Comparison of ENCODE assay signal across 25 mouse cellular contexts in genomic region chr6:67193591-67193990, GRCm38 (mm10).
"Had no signal": no experiment of that assay in that cellular context is flagged by ENCODE, and none has a peak within 500 bp of the region (broad histone marks: within the 10 kb centered on the region; RNA-seq: fewer than 3 reads in every experiment).

No protein-coding gene starts in this region.

- H3K36me3 ChIP-seq: heart, embryonic 10.5 days; heart, embryonic 12.5 days; hindbrain, embryonic 10.5 days; hindbrain, embryonic 12.5 days; intestine, embryonic 15.5 days; limb, embryonic 10.5 days; limb, embryonic 12.5 days had no signal

- H3K4me3 ChIP-seq: gastrocnemius, adult 2 months; heart, adult 2 months; heart, embryonic 10.5 days; heart, embryonic 12.5 days; hindbrain, embryonic 10.5 days; hindbrain, embryonic 12.5 days; intestine, embryonic 15.5 days; layer of hippocampus, adult 2 months; left cerebral cortex, adult 2 months; limb, embryonic 10.5 days; limb, embryonic 12.5 days had no signal

- H3K4me2 ChIP-seq: heart, embryonic 12.5 days; hindbrain, embryonic 12.5 days; hindbrain, embryonic 14.5 days; intestine, embryonic 15.5 days; limb, embryonic 12.5 days had no signal

- H3K9me3 ChIP-seq: heart, embryonic 10.5 days; heart, embryonic 12.5 days; hindbrain, embryonic 10.5 days; hindbrain, embryonic 12.5 days; intestine, embryonic 15.5 days; limb, embryonic 10.5 days; limb, embryonic 12.5 days had no signal

- H3K27ac ChIP-seq: gastrocnemius, adult 2 months; heart, adult 2 months; heart, embryonic 10.5 days; hindbrain, embryonic 10.5 days; hindbrain, embryonic 12.5 days; hindbrain, embryonic 14.5 days; intestine, embryonic 15.5 days; layer of hippocampus, adult 2 months; left cerebral cortex, adult 2 months; limb, embryonic 10.5 days; limb, embryonic 12.5 days had no signal

- H3K27me3 ChIP-seq: heart, embryonic 12.5 days; hindbrain, embryonic 12.5 days; intestine, embryonic 15.5 days; limb, embryonic 12.5 days had no signal

- ATAC-seq: hindbrain, embryonic 16.5 days; inflammation-experienced regulatory T-cells, adult 6 months; intestine, embryonic 15.5 days; intestine, postnatal 0 days had no signal

- H3K9ac ChIP-seq: heart, embryonic 12.5 days; hindbrain, embryonic 12.5 days; hindbrain, embryonic 14.5 days; intestine, embryonic 15.5 days; limb, embryonic 12.5 days had no signal

- DNase-seq: gastrocnemius, adult 2 months; gastrocnemius, postnatal 10 days; gastrocnemius, postnatal 25 days; heart, adult 2 months; heart, postnatal 10 days; heart, postnatal 4 days; kidney, adult 18-20 months; kidney, adult 8-10 months; kidney, postnatal 10 days; kidney, postnatal 25 days; kidney, postnatal 4 days; liver had no signal

- H3K4me1 ChIP-seq: hindbrain, embryonic 12.5 days had no signal
